Mouse (Mus musculus) kidney, postnatal 4 days (tissue): ENCODE measurements around the gene Srp68.

Experiments
- DNase-seq, 2 experiments: peaks; one replicate each; pipeline ENCODE4 v3.0.0; 2021; ENCODE audit warnings: mixed read lengths in 2 of 2

Srp68 gene

DNA sequence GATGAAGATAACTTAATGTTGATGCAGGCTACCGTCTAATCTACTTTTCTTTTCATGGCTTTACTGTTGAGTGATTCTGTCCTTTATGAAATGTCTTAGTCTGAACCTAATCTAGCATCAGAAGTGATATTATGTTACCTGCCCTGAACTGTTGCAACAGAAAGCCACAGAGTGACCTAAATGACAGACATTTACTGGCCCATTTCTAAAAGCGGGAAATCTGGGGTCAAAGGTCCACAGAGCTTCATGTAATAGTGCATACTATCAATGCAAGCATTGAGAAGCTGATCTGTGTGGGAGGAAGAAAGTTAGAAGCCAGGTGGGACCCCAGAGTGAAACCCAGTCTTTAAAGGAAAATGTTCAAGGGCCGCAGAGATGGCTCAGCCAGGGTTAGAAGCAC, 70.9 kb downstream of the Srp68 start:
- DNase-seq, result no peak

DNA sequence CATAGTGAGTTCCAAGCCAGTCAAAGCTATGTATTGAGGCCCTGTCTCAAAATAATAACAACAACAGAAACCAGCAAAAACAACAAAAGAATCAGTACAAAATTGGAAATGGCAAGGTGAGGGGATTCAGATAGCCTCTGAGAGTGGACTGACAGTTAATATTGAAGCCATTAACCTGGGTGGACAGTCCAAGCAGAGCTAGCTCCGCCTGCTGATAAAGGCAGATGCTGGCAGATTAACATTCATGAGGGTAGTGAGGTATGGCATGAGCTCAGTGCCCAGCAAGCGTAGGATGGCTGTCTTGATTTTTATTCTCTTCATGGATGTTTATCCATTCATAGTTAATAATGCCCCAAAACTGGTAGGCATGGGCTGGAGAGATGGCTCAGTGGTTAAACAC, 72.9 kb downstream of the Srp68 start:
- DNase-seq, result no peak

DNA sequence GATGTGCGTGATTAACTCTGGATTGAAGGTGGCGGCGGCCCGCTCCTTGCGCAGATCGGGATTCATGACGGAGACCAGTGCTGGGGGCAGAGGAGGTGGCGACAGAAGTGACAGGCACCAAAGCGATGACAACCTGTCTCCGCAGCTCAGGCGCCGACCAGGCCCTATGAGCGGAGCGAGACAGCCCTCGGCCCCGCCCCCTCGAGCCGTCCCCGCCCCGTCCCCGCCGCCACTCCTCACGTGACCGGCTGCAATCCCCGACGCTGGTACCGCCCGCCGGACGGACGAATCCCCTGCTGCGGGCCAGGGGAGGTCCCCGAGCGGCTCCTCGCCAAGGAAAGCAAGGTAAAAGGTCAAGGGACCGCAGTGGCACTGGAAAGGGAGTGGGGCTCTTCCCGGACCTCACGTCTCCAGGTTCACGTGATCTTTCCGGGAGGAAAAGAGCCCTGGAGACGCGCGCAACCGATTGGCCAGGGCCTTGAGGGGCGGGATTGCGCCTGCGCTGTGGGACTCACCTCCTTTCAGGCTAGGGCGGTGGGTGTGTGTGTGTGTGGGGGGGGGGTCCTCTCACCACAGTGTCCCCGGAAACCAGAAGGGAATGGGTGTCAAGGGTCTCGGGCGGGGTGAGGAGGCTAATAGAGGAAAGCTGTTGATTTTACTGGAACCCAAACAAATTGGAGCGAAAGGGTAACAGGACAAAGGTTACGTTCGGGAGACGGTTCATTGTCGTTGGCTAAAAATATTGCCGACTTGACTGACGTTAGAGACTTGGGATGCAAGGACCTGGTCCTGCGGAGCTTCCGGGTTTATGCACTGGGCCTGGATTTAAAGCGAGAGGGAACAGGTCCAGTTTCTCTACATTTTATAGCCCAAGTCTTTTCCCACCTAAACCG, 75.1 kb downstream of the Srp68 start, which contains the start of the genes Ten1 and Acox1:
Ten1 (plus strand) TSS at position 217 of the 893 bp plus-strand sequence.
Acox1 (minus strand) TSS at position 407 of the 893 bp plus-strand sequence.
- peak; percentile 97 to 98 for DNase-seq

DNA sequence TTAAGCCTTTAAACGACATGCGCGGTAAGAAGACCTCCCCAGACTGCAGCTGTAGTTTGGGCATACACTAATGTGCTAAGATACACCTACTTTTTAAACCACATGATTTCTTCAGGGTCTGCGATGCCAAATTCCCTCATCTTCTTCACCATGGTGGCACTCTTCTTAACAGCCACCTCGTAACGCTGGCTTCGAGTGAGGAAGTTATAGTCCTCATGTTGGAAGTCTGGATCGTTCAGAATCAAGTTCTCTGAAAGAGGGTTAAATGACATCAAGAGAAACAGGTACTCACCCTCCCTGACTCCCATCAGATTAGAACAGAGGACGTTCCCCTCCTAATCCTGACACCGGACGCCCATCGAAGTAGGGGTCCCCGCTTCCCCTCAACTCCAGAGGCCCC, 75.9 kb downstream of the Srp68 start:
- DNase-seq, result no peak

DNA sequence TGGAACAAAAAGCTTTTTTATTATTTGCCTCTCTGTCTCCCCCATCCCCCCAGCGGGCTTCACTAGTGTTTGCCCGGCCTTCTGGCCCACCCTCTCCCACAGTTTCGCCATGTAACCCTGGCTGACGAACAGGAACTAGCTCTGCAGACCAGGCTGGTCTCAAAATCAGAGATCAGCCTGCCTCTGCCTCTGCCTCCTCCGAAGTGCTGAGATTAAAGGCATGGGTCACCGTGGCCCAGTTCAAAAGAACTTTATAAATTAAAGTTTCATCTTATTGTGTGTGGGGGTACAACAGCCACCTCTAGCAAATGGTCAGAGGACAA, 76.5 kb downstream of the Srp68 start:
- DNase-seq, result no peak

DNA sequence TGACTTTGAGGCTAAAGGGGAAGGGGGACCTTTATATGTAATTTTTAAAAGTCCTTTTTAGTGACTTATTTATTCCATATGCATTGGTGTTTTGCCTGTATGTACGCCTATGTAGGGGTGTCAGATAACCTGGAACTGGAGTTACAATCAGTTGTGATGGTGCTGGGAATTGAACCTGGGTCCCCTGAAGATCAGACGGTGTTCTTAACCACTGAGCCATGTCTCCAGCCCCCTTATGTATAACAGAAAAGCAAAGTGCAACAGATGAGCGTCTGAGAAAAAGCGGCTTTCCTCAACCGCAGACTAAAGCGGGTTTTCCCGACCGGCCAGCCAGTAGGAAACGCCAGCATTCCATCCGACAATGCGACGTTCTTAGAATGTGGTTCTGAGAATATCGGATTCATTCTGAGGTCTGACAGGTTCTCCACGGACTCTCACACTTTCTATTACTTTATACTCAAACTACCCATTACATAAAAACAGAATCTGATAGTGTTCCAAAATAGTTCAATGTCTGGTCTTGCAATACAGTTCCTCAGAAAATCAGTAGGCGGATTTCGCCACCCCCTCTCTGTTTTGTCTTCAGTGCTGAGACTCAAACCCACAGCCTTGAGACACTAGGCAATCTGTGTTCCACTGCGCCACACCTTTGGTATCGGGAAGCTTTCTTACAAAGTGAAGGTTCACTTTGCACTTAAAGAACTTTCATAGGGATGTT, 77.0 kb downstream of the Srp68 start:
- no peak for DNase-seq

DNA sequence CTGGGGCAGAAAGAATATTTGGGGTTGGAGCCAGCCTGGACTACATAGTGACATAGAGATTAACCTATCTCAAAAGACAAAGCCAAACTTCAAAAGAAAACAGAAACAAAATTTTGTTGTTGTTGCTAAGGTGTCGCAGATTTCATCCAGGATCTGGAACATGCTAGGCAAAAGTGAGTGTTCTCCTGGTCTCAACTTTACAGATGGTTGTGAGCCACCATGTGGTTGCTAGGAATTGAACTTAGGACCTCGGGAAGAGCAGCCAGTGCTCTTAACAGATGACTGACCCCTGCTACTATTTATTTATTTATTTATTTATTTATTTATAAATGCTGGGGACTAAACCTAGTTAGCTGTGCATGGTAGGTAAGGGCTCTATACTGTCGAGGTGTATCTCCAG, 77.7 kb downstream of the Srp68 start:
- no peak for DNase-seq

DNA sequence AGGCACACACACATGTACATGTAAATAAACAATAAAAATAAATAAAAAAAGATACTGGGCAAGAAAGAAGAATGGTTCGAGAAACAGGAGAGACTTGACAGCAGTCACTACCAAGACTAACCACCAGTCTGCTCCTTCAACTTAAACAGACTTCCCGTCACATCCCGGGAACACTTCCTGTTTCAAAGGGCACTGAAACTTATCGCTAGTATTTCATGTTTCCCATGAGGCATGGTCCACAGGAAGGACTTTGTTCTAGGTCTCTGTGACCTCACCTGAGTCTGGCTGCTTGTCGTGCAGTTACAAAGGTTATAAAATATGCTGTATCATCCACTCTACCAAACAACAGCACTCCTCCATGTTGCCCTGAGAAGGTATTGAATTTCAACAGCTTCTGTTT, 78.8 kb downstream of the Srp68 start:
- DNase-seq, result peak in 1 of 2 experiments; percentile 12
